Mouse (Mus musculus) embryo, embryonic 10 days (tissue): ENCODE results near the gene Tmem186.

Experiments used
- DNase-seq: peaks from one replicate; pipeline ENCODE4 v3.0.0-alpha.2; 2015; ENCODE audit warnings: low spot score

Tmem186 gene

DNA sequence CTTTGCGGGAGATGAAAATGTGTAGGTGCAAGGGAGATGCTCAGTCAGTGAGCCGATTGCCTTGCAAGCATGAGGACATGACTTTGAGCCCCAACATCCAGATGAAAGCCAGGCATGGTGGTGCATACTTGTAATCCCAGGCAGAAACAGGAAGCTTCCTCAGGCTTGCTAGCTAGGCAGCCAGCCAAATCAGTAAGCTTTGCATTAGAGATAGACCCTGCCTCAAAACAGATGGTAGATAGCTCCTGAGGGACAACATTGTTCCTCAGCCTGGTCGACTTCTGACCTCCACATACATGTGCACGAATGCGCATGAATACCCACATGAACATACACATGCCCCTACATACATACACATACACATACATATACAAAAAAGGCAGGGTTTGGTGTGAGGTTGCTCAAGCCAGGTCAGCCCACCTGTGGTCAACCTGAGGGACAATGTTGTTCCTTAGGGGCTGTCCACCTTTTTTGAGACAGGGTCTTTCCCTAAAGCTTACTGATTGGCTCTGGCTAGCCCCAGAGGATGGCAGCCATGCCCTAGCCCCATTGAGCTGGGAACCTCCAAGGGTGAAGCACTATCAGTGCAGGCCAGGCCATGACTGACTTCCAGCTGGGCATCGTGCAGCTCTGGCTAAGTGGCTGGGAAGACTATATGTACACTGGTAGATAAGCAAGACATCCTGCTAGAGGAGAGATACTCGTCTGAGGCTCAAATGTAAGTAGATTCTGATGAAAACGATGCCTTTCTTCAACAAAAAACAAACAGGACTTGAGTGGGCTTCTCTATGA is 25.1 kb downstream of the Tmem186 start:
- no peak for DNase-seq

DNA sequence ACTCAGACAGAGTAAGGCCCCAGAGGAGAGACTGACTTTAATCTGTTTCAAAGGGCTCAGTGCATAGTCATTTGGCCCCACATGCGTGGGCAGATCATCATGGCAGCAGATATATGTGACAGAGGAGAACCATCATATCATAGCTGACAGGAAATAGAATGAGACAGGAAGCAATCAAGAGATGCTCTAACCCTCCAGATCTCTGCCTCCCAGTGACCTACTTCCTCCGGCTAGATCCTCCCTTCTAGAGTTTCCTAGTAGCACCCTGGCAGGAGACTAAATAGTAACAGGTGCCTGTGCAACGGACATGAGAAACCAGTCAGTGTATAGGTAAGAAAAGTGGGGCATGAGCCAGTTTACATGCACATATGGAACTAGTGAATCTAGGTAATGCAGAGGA is 27.1 kb downstream of the Tmem186 start:
- DNase-seq: no peak

DNA sequence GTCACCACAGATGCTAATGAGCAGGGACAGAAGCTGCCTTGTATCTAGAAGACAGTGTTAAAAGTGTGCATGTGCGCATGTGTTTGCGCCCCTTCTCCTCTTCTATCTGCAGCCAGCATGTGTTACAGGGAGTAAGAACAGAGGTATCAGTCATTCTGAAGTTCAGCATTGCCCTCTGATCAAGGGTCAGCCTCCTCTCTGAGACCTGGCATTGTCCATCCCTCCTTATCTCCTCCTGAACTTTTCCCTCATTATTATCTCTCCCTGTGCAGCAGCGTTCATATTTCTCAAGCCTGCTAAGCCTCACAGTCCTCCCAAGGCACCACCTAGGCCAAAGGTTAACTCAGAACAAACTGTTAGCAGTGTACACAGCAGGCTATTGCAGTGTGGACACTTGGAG is 33.7 kb downstream of the Tmem186 start:
- no peak for DNase-seq

DNA sequence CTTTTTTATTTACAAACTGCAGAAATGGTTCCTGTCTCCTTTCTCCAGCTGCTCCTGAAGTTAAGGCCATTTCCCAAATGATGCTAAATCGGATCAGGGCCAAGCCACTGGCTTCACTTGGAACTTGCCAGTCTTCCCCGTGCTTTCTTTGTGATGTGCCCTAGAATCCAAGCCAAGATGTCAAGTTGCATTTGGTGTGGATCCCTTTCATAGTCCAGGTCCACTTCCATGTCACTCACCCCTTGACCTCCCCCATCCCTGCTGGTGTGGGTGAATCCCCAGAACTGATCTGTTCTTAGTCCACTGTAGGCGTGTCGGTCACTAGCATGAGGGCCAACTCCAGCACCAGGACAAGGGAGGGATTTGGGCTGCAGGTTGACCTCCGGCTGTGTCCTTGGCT is 40.0 kb downstream of the Tmem186 start:
- no peak for DNase-seq

DNA sequence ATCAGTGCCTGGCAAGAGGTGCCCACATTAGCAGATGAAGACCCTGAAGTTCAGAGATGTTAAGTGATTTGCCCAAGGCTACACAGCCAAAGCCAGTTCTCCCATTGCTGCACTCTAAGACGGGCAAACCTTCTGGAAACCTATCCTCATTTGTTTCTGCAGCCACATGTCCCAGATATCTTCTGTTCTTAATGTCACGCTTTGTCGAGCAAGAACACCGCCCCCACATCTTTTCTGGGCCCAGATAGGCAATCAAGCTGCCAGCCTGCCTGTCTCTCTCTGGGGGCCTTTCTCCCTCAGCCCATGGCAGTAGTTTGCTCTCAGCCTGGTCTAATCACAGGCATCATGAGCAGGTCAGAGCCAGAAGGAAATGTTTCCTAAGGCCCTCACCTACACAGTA is 41.2 kb downstream of the Tmem186 start:
- DNase-seq: no peak

DNA sequence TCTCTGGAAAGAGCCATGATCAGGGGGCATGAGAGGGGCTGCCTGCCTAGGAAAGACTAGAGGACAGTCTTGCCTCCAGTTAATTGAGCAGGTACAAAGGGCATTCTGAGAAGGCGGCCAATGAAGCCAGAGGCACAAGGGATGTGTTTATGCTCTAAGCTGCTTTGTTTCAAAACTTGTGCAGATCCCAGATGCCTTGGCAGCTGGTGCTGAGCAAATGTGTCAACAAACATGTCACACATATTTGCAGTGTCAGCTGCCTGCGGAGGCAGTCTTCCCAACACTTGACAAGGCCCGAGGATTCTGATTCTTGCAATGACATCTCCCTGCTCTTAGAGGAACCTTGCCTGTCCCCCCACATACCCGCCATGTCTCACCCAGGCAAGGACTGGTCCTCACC is 42.1 kb downstream of the Tmem186 start:
- DNase-seq: no peak

DNA sequence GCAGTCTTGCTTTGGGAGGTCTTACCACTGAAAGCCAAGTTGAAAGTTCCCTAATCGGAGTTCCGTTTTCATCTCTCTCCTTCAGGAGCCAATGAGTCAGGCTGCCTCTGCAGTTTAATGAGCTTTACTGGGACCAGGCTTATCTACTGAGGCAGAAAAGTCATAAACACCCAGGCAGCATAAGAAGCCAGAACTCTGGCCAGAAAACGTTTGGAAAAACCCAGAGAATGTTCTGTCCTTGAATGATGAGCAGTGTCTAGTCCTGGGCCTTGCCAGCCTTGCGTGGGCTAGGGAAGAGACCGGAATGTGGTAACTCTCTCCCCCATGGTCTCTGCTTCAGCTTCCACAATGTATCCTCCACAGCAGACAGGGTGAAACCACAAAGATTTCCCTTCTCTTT is 52.5 kb downstream of the Tmem186 start:
- no peak for DNase-seq

DNA sequence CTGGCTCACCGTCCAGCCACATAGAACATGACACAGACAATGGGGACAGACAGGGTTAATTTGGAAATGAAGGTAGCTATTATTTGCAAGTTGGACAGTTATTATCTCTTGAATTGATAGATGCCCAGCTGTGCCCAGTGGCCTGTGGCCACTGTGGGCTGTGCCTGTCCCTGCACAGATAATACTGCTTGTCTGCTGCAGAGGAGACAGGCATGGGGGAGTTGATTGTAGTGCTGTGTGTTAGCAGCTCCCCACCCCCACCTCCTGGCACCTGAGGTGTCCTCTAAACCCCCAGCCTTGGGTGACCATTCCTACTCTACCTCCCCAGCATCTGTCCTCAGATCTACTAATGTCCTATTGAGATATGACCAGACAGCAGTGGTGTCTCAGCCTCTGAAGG is 53.3 kb downstream of the Tmem186 start:
- no peak for DNase-seq
